Mouse (Mus musculus) cerebellum, adult 11-12 months (tissue): ENCODE results near the gene Gstm3.
A peak's percentile ranks its signal among the peaks of the same experiment; 100 is the strongest.
"Not testable (repeated sequence)": the region's sequence is repeated elsewhere in the genome, so short reads cannot be mapped to it uniquely, and the experiment has no call there.

Experiments used
- DNase-seq: peaks from one replicate; pipeline ENCODE4 v3.0.0; 2022

The Gstm3 gene

DNA sequence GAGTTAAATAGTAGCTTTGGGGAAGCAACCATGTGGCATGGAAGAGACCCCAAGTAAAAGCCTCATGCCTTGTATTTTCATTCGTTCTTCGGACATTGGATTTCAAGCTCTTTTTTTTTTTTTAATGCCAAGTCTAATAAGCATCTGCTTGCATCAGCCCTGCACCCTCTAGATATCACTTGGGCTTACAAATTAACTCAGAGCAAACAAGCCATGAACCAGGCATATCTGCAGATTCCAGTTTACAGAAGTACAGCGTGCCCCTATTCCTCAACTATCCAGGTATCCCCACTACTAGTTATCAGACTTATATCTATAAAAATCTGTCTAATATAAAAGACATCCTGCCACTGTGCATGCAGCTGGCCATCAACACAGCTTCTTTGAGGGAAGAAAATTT lies 3.0 kb upstream of the Gstm3 start:
- no peak for DNase-seq

DNA sequence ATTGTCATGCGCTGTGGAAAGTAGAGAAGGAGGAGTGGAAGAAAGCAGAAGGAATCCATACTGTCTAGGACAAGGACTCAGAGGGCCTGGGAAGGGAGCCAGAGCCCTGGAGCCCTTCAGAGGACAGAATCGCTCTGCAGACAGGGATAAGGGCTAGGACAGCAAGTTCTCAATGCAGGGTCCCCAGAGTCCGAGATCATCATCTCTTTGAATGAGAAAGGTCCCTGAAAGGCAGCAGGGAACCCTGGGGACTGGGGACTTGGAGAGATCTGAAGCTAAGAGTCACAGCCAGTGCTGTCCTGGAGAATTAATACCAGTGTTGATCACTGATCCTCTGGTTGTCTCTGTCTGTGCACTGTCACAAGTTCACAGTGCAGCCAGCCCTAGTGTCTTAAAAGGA lies 2.0 kb upstream of the Gstm3 start:
- not testable (repeated sequence) for DNase-seq

DNA sequence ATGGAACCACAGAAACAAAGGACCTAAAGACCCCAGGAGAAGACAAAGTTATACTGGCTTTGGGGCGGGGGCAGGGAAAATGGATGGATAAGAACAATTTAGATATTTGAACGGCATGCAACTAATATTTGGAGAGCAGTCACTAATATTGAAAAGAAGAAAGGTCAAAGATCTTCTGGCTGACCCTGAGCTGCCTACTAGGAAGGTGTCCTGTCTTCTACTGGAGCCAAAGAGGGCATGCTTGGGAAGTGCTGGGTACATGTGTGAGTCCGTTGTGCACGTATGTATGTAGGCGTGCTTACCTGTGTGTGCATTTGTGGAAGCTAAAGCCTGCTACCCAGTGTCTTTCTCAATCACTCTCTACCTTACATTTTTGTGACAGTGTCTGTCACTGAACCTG lies 2.5 kb downstream of the Gstm3 start:
- DNase-seq: no peak

DNA sequence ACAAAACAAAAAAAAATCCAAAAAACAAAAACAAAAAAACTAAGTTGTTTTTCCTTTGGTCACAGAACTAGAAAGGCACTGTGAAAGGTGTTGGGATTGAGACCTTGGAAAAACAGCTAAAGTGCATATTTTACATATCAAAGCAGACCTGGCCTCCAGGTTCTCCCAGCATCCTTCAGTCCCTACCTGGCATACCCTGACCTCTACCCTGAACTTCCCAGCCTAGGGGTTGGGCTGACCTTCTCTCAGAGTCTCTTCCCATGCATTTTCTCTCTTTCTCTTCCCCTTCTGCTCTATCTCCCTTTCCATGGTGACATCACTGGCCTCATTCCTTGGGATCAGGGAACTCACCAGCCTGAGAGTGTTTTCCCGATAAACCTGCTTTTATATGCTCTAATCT lies 3.5 kb downstream of the Gstm3 start:
- no peak for DNase-seq

DNA sequence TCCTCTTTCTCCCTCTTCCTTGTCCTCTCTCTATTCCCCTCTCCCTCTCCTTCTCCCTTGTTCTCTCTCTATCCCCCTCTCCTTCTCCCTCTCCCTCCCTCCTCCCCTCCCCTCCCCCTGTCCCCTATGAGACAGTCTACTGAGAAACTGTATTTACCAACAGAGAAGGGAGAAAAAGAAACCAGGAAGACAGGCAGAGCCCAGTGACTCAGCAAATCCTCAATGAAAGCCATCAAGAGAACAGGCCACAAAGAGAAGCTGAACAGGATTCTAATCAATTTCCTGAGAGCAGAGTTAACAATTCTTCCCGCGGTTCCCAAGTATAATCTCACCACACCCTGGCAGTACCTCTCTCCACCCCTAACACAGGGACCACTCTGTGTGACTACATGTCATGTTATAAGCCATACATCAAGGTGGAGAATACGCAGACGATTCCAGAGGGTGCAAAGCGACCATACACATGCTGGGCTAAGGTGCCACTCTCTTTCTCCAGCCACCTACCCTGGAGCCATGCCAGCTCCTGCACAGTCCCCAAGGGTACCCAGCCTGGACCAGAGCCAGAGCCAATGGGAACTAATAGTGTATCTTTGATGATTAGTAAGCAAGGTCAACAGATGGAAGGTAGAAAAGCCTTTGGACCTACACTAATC lies 4.3 kb downstream of the Gstm3 start:
- no peak for DNase-seq

DNA sequence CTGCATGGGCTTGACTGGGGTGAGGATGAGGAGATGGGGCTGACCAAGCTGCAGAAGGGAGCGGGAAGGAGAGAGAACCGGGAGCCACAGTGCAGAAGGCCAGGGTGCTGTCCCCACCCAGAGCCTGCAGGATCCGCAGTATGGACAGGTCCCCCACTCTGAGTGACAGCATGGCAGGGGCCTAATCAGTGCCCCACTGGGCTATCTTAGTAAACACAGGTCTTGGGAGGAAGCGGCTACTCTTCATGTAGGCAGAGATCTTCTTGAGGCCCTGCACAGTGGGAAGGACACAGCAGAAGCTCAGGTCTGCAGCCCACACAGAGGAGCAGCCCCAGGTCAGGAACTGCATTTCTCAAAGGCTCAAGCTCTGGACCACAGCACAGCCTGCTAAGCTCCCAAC lies 5.1 kb downstream of the Gstm3 start:
- no peak for DNase-seq

DNA sequence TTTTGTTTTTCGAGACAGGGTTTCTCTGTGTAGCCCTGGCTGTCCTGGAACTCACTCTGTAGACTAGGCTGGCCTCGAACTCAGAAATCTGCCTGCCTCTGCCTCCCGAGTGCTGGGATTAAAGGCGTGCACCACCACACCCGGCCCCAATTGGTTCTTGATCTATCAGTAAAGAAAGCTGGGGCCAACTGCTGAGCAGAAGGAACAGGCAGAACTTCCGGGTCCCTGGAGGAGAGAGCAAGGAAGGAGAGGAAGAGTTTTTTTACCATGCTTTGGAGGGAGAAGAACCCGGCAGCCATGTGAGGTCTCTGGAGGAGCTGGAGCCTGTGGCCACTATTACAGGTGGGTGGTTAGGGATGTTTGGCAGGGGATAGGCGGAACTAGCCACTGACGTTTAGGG lies 13.8 kb downstream of the Gstm3 start:
- not testable (repeated sequence) for DNase-seq

DNA sequence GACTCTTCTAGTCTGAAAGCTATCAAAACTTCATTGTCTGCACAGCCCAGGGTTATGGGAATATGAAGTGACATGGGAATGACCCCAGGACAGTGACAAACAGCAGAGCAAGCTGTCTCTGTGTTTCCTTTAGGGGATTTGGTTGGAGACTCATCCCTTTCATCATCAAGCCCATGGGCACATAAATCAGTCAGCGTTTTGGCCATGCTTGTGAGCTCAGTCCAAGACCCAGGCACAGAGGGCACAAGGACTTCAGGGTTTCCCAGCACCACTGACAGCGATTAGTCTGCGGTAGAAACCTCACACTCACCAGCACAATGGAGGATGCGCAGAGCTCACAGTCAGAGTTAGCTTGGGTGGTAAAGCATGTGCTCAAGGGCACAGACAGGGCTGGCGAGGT lies 15.2 kb downstream of the Gstm3 start:
- DNase-seq: no peak

DNA sequence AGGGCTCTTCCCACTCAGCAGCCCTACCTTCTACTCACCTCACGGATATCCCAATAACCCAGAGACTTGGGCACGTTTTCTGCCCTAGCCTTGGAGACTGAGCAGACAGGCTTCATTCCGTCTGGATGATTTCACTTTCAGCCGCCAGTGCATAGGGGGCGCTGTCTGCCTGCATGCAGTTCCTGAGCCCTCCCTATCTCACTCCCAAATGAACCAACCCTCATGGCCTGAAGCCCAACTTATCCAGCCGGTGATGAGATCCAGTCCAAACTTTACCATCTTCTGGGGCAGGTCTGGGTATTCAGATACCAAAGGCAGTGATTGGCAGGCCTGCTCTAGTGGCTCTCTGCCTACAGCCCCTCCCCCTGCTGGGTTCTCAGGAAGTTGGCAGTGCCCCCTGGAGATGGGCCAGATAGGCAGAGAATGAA lies 15.7 kb downstream of the Gstm3 start:
- peak; percentile 29 for DNase-seq

DNA sequence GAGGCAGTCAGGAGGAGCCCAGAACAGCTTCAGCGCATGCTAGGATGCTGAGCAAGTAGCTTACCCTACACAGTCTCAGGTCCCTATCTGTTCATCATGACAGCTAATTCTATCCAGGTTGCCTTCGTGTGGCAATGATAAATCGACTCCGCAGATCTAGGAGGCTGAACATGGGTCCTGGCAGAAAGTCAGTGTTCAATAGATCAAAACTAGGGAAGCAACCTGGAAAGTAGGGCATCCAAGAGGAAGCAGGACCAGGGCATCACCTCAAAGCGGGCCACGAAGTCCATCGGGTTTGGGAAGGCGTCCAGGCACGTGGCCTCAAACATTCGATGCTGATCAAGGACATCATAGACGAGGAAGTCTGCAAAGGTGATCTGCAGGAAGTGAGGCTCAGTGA lies 18.6 kb downstream of the Gstm3 start:
- no peak for DNase-seq

DNA sequence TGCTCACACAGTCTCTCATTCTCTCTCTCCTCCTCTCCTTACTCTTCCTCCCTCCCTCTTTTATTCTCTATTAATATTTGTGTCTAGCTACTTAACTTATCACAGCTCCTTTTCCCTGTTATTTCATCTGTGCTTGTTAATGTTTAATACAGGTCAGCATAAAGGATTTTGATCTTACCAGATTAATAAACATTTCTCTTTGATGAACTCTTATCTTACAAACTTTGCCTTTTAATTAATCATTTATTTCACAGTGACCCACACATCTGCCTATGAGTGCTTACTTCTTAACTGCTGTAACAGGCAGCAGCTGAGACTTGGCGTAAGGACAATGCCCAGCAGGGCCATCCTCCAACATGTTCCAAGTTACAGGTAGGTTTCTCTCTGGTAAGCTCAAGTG lies 19.6 kb downstream of the Gstm3 start:
- DNase-seq: not testable (repeated sequence)

DNA sequence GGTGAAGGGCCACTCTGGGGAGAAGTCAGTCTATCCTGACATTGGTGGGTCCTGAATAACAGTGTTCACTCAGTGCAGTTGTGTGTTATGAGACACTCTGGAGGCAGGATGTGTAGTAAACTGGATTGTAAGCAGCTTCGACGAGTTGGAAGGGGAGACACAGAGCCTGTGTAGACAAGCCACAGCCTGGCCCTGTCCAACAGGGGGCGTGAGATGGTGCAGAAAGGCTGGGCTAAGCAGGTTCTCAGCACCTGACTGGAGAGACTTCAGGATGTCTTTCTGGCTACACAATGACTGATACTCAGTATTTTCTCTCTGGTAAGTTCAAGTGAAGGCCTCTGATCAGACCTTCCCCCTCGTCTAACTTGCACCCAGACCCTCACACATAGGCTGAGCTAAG lies 23.4 kb downstream of the Gstm3 start:
- no peak for DNase-seq

DNA sequence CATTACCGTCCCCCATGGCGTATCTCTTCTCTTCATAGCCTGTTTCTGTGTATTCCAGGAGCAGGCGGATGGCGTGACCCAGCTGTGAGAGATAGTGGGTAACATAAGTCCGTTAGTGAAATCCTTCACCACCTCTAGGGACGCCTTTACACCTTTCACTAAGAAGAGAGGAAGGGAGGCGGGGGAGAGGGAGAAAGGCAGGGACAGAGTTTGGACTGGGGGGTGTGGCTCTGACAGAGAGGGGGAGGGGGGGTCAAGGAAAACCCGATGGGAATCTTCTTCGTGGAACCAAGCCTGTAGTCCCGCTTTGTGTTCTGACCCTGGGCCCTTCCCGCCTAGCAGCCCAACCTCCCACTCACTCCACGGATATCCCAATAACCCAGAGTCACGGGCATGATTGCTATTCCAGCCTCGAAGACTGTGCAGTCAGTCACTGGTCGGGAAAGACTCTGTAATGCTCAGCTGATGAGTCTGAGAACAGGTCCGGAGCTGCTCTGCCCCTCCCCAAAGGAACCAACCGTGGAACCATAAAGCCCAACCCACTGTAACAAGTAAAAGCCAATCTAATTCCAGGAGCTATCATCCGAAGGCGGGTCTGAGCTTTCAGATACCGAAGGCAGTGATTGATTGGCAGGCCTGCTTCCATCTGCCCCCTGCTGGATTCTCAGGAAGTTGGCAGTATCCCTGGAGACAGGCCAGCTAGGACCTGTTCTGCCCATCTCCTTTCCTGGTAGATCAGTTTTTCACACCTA lies 25.7 kb downstream of the Gstm3 start, which contains the start of gene Gstm6:
TSS of gene Gstm6 (minus strand) at position 511 of the 752 bp plus-strand sequence.
- no peak for DNase-seq

DNA sequence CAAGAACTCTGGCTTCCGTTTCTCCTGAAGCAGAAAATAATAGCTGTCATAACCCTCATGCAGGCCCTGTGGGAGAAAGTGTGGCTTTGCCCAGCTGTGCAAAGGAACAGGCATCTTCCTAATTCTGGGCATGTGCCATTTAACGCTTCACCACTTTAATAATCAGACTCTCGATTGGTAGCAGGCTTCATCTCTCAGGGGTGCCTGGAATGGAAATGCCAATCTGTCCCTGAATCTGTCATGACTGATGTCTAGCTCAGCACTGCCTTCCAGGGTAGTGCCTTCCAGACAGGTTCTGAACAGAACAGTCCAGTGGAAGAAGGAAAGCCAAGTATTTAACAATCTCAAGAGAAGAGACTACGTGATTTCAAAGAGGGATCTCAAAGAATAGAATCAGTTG lies 27.8 kb downstream of the Gstm3 start:
- DNase-seq: no peak

DNA sequence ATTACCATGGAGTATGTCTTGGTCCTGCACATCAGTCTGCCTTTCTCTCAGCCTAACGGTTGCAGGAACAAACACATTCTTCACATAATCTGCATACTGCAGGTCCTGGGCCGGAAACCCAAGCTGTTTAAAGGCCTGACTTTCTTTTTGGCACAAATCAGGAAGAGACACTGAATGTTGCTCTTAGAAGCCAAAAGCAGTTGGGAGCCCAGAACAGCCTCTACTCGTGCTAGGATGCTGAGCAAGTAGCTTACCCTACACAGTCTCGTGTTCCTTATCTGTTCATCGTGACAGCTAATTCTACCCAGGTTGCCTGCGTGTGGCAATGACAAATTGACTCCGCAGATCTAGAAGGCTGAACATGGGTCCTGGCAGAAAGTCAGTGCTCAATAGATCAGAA lies 28.6 kb downstream of the Gstm3 start:
- DNase-seq: no peak

DNA sequence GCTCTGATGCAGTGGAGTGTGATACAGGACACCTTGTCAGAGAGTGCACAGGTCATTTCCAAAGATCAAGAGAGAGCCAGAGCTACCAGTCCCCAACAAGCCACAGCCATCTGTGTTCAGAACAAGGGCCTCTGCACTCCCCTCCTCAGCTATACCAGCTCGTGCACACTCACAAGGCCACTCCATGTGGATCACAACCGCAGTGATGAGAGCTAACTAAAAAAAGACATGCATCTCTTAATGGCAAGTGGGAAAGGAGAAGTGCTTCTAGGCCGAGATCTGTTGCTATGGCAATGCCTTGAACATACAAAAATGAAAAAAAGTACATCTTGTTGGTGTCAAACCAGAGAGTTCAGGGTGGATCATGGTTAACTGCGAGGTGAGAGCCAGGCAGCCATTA lies 29.3 kb downstream of the Gstm3 start:
- no peak for DNase-seq

DNA sequence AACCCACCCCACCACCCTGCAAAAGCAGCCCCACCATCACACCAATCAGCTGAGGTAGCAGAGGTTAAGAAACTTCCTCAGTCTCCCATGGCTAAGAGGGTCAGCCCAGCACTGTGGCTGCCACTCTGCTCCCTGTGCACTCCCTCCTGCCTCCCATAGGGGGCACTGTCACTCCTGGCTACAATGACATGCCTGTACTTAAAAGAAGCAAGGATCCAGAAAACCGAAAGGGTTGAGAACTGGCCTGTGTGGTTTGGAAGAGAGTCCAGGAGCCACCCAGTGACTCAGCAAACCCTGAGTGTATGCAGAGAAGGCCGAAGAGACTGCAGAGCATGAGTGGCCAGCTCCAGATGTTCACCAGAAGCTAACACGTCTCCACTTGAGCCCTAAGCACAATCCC lies 29.7 kb downstream of the Gstm3 start:
- DNase-seq: peak; percentile 18

DNA sequence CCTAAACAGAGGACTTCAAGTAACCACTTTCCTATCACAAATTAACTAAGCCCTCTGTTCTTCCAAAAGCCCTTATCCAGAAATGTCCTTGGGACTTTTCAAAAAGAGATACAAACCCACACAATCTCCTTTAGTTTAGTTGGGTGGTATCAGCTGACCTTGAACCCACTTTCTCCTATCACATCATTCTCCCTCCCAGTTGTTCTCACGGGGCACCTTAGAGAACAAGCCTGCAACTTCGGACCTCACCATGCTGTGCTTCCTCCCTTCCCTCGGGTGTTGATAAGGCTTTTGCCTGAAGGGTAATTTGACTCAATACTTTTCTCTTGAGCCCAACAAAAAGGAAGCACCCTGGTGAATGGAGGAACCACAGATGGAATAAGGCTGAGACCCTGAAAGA lies 33.2 kb downstream of the Gstm3 start:
- DNase-seq: no peak

DNA sequence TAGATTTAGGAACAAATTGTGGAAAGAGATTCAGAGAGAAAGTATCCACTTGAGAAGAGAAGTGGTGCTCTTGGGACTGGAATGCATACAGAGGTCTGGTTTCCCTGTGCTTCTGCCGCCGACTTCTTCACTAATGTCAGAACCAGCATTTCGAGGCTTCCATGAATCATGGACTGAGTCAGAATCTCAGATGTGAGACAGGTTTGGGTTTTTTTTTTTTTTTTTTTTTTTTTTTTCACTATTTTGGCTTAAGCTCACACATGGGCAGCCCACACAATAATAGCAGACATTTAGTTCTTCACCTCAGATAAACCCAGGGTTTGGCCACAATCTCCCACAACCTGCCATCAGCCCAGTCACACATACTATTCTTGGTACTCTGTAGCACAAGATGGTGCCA lies 33.8 kb downstream of the Gstm3 start:
- DNase-seq: no peak

DNA sequence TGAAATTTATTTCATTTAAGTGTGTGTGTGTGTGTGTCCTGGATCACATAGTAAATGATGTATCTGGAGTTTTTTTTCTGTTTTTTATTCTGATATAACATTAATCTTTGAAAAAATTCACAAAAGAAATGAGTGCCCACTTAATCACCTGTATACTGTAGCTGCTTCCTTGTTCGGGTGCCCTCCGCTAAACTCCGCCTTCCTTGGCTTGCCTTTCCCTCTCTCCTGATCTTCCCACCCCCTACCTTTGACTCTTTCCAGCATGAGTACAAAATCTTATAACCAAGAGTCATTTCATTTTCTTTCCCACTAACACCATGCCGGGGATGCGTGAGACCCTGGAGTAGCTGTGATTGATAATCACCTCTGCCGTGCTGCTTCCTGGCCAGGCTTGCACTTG lies 37.0 kb downstream of the Gstm3 start:
- DNase-seq: no peak

DNA sequence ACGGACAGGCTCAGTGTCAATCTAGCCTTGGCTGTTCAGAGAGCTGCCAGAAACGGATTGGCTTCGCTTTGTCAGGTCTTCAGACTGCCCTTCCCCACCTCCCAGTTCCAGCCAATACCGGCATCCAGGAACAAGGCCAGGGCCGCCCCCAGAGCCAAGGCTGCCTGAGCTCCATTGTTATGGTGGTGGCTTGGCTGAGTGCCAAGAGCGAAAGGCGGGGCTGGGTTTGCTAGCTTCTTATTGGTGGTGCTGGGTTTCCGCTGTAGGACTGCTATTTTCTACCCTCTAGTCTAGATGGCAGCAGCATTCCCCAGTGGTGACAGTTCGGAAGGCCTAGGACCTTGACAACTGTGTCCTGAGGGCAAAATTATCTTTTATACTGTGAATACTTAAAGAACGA lies 37.4 kb downstream of the Gstm3 start, which contains the start of gene Gstm7:
TSS of gene Gstm7 (minus strand) at position 148 of the 400 bp plus-strand sequence.
- peak; percentile 94 for DNase-seq

DNA sequence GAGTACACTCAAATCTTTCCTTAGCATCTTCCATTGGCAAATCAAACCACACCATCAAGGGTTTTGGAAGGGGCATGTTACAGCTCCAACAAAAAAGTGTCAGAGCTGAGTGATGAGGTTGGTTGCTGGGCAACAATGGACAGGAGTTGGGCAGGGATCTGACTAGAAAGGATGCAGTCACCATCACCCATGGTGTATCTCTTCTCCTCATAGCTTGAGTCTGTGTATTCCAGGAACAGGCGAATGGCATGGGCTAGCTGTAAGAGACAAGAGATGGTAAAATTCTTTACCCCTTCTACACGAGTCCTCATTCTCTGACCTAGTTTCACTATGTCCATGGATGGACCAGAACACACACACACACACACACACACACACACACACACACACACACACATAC lies 37.9 kb downstream of the Gstm3 start:
- no peak for DNase-seq

DNA sequence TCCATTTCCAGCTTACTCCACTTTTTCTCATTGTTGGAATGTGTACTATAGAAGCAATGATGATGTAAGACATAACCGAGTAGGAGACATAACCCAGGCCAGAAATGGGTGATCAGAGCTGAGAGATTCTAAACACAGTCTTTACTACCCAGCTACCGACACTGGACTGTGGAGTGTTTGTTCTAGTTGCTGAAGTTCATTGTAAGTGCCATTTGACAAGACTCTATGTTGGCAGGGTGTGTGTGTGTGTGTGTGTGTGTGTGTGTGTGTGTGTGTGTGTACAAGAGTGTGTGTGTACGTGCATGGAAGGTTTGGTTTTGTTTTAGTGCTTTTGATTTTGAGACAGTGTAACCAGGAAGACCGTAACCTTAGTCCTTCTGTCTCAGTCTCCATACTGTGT lies 39.4 kb downstream of the Gstm3 start:
- DNase-seq: no peak

DNA sequence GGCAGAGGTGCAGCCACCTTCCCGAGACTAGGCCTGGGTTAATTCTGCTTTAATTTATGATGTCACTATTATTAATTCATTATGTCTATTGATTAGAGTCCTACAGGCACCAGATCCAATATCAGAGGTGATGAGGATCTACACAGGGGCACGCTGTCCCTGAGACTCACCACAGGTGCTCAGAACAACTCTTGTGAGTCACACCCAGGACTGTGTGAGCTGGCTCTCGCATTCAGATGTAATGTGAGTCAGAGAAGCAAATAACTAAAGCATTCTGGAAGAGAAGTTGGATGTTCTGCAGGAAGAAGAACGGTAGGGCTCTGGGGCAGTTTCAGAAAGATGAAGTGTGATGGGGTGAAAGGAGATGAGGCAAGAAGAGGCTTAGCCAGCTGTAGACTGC lies 39.8 kb downstream of the Gstm3 start:
- no peak for DNase-seq

DNA sequence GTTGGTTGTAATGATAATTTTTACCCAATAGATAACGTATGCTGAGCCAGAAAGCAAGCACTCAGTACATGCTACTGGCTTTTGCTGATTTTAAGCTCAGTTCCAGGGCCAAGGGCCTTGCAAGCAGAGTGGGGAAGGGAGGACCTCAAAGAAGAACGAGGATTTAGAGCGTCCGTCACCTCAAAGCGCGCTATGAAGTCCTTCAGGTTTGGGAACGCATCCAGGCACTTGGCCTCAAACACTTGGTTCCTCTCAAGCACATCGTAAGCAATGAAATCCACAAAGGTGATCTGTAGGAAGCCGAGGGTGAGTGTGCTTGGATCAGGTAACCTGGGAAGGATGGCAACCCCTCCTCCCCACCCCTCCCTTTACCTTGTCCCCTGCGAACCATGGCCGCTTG lies 40.4 kb downstream of the Gstm3 start:
- DNase-seq: no peak
